Mouse (Mus musculus) lung, adult 2 months (tissue): ENCODE measurements around the gene Ak4.
"Not testable (repeated sequence)": the region's sequence is repeated elsewhere in the genome, so short reads cannot be mapped to it uniquely, and the experiment has no call there.

ENCODE experiments used
- CTCF ChIP-seq: fragments of 200-500 bp; IDR thresholded peaks from 2 replicates; pipeline ENCODE4 v1.5.1; 2011; ENCODE audit warnings: mild to moderate bottlenecking, low read length, control low read depth; ENCODE audit not compliant: insufficient read depth
- POLR2A ChIP-seq: fragments of 200-500 bp; IDR thresholded peaks from 2 replicates; pipeline ENCODE4 v1.6.1; 2011; ENCODE audit warnings: low read depth, mild to moderate bottlenecking, control low read depth, low read length, borderline replicate concordance; ENCODE audit errors: extremely low read depth

DNA sequence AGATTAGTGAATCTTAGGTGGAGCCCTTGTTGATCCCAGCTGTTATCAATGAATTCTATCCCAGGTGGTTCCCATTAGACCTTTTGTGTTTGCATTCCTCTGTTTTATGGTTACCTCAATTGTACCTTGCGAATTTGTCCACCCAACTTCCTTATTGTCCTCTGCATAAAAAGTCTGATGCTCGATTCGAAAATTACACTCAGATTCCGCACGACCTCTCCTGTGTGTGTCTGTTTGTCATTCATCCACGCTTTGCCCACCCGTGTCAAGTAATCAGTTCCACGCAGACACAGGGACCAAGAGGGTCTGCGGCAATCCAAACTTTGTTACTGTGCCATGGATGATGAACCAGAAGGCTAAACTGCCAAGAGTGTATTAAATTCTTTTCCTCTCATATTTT lies 27.5 kb downstream of the Ak4 start:
- not testable (repeated sequence) for TF ChIP-seq POLR2A, CTCF
